Mouse (Mus musculus) common myeloid progenitor, adult 5-6 weeks (primary cell): ENCODE measurements around the gene Cend1. TPM values are rescaled to one million over a fixed set of nuclear protein-coding genes. Genes with fewer than 3 reads are reported as not detected.
"Not testable (repeated sequence)": the region's sequence is repeated elsewhere in the genome, so short reads cannot be mapped to it uniquely, and the experiment has no call there.

ENCODE experiments used
- ATAC-seq: replicated peaks from 2 replicates; pipeline ENCODE4 v1.8.0; 2016; ENCODE audit warnings: low read depth, mild to moderate bottlenecking, moderate TSS enrichment, inconsistent platforms; ENCODE audit not compliant: poor library complexity, severe bottlenecking
- total RNA-seq: library from RNA; stranded (forward); fragments of 200-1000, 187-1606 nt; gene quantifications from 2 replicates; pipeline ENCODE4 v1.2.3, GENCODE M21; 2017

Cend1 gene
- total RNA-seq, 1 experiment from 2014 or later, result not detected

DNA sequence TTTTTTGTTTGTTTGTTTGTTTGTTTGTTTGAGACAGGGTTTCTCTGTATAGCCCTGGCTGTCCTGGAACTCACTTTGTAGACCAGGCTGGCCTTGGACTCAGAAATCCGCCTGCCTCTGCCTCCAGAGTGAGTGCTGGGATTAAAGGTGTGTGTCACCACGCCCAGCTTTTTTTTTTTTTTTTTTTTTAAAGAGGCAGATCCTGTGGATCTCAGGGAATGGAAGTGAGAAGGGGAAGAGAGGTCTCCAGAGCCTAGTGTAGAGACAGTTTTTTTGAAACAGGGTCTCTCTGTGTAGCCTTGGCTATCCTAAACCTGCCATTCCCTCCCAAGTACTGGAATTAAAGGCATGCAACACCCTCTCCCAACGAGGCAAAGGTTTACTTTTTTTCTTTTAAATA, 17.1 kb upstream of the Cend1 start:
- not testable (repeated sequence) for ATAC-seq

DNA sequence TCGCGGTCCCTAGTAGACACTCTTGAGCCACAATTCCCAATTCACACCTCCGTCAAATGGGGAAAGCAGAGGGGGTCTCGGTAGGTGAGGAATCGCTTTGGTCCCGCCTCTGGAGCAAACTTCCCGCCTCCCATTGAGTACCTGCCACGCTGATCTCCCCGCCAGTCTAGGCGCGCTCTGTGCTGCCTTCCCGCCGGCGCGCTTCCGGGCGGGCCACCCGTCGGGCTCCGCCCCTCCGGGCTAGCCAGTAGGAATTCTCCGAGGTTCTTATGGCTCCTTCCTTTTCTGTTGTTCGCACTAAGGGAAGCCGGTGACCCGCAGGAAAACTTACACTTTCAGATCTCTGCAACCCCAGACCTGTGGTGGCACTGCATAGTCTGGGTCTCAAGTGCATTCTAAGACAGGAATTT, 14.5 kb upstream of the Cend1 start, which contains the start of gene Pidd1:
TSS of gene Pidd1 (minus strand) at position 198 of the 410 bp plus-strand sequence.
- ATAC-seq, result peak; percentile 48

DNA sequence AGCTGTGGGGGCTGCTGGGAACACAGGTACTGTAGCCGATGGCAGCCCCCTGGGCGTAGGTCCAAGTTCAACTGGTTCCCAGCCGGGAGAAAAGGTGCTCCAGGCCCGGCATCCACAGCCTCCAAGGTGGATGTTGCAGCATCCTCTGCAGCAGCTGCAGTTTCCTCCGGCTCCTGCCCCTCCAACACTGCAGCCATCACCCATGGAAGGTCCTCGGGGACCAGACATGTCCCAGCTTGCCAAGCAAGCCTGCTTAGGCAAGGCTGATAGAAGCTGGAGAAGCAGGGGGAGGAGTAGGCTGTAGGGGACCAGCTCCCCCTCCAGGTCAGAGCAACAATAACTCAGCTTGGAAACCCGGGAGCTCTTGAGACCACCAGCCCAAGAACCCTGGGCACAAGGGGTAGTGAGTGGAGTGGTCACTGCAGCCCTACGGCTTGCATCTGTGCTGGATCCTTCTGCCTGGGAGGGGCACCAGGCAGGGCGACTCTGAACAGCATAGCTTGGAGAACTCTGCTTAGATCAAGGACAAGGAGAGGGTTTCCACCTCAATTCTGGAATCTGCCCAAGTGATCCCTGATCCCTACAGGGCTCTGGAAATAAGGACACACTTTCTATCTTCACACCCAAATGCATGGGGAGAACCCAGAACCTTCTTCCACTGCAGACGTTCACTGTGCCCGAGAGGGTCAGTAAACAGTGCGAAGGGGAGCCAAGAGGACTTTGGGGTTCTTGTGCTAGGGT, 14.0 kb upstream of the Cend1 start:
- ATAC-seq, result peak; percentile 48

DNA sequence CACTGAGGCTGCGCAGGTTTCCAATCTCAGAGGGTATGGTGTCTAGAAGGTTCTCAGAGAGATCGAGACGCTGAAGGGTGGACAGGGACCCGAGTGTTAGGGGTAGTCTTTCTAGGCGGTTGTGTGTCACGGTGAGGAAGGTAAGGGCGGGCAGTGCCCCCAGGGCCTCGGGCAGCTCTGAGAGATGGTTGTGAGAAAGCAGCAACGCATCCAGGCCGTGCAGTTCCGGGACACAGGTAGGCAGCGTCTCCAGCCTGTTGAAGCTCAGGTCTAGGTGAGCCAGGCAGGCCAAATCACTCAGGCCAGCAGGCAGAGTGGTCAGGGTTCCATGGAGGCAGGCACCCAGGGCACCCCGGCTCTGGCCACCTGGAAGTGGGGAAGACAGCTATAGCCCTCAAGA, 12.9 kb upstream of the Cend1 start:
- no peak for ATAC-seq

DNA sequence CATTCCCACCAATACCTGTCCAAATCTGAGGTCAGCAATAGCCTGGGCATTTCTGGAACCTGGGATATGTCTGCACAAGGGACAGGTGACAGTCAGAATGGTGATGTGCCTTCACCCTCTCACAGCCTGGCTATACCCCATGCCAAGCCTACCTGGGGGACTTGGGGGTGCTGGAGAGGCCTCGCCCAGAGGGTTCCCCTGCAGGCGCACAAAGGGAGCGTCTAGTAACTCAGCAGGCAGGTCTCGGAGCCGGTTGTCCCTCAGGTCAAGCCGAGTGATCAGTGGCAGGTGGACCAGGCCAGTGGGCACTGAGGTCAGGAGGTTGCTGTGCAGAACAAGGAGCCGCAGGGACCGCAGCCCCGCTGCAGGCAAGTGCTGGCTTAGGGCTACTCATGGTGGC, 12.2 kb upstream of the Cend1 start:
- no peak for ATAC-seq

DNA sequence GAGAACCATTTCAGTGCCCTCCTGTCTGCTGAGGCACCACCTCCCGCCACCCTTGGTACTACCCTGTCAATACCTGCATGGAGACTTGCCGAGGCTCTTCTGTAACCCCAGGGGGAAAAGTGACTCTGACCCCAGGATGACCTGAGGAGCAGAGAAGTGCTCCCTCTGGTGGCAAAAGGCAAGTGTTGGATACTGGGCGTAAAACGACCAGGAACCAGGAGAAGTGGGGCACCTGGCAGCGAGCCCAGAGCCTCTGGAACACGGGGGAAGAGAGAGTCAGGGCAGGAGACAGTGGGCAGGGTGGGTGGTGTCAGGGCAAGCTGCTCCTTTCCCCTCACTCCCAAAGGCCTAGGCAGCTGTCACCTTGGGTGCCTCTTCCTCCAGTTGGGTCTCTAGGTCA, 11.3 kb upstream of the Cend1 start:
- no peak for ATAC-seq

DNA sequence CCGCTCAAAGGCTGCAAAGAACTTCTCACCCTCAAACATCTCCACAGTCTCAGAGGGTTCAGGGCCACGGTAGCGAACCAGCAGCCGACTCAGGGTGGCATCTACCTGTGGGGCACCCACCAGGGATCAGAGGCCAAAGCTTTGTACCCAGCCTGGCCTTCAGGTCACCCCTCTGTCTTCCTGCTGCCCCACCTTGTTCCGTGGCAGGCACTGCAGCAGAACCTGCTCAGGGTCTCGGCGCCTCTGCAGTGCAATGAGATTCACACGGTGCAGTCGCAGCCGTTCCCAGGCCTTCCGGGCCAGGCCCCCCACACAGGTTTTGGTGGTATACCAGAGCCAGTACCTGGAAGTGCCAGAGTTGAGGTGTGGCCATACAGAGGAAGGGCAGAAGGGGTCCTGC, 10.5 kb upstream of the Cend1 start:
- ATAC-seq, result no peak

DNA sequence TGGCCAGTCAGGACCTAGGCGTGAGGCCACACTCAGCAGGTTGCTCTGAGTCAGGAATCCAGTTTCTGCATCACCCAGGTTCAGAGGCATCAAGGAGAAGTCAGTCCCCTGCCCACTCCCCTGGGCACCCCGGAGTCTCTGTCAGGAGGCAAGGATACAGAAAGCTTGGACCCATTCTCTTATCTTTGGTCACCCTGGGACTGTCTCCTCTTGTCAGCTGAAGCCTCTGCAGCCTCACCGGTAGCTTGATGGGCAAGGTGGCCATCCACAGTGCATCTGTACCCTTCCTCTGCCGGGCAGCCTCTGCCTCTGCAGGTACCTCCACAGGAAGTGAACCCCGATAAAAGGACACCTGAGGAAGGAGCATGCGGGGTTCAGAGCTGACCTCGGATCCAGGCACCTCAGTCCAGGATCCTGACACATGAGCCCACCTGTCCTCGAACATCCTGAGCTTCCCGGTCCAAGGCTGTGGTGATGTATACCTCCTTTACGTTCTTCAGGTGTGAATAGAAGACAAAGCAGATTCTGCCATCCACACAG, 9.9 kb upstream of the Cend1 start:
- no peak for ATAC-seq

DNA sequence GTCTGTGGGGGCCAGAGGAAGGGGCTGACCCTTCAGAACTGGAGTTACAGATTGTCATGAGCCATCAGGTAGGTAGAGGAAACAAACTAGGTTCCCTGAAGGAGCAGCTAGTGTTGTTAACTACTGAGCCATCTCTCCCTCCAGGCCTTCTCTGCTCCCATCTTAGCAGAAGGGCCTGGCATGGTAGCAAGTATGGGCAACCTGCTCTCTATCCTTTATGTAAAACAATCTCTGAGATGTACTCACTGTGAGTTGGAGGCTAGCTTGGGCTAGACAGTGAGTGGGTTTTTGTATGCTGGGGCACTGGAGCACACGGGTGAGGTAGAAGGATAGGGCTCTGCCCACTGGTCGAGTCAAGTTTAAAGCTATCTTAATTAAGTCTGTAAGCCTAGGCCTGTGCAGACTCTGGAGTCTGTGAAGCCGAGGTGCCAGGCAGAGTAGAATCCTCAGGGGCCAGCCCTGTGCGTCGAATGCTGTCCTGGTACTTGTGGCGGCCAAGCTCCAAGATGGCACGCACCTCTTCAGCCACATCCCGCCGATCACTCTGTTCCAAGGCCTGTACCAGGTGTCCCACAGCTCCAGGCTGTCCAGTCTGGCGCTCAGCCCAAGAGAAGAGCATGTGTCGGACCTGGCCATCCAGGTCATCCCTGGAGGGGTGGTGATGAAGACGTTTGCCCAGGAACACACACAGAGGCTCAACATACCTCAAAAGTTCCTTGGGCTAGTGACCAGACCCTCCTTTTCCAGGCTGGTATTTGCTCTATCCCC, 9.1 kb upstream of the Cend1 start:
- ATAC-seq, result no peak

DNA sequence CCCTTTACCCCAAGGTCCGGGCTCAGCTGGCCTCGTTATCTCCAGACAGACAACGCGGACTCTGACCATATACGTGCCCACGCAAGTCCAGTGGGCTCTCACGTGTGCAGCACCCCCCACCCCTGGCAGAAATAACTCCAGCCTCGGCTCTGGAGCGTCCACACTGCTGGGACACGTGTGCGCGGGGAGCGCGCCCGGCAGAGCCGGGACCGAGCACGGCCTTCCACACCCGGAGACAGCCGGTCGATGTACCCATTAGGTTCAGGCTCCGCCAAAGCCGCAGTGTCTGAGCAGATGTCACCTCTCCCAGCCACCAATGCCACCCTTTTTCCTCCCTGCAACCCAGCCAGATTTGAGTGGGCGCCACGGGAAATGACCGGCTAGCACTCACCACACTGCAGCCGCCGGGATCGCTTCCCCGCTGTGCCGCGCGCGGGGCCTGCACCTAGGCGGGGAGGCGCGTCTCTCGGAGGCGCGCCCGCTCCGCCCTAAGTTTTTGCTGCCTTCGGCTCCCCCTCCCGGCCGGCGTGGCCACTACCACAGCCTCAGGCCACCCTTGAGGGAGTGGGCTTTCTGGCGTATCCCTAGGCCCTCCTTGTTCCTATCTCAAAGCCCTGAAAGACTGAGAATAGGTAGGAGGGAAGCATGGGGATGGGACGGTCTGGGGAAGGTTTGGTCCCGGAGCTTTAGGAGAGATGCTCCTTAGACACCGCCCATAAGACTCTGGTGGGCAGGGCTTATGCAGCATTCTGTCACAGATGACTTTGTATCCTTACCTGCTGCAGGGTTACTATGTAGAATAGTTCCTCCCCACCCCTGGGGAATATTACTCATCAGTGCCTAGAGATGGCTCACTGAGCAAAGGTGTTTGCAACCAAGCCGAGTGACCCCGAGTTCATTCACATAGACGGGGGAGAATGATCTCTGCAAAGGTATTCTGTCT, 8.2 kb upstream of the Cend1 start, which contains the start of gene Slc25a22:
TSS of gene Slc25a22 (minus strand) at position 715 of the 943 bp plus-strand sequence.
- peak; percentile 68 for ATAC-seq

DNA sequence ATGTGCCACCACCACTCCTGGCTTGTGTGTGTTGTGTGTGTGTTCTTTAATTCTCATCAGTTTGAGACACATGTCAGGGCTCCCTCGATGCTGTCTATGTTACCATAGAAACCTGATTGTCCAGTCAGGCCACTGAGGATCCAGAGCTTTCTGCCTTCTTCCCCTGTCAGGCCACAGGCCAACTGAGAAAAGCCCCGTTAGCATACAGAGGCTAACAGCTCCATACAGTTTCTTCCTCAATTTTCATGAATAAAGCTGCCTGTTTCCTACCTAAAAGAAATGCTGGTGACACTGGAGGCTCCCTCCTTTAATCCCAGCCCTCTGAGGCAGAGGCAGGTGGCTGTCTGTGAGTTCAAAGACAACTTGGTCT, 7.2 kb upstream of the Cend1 start:
- ATAC-seq, result no peak

DNA sequence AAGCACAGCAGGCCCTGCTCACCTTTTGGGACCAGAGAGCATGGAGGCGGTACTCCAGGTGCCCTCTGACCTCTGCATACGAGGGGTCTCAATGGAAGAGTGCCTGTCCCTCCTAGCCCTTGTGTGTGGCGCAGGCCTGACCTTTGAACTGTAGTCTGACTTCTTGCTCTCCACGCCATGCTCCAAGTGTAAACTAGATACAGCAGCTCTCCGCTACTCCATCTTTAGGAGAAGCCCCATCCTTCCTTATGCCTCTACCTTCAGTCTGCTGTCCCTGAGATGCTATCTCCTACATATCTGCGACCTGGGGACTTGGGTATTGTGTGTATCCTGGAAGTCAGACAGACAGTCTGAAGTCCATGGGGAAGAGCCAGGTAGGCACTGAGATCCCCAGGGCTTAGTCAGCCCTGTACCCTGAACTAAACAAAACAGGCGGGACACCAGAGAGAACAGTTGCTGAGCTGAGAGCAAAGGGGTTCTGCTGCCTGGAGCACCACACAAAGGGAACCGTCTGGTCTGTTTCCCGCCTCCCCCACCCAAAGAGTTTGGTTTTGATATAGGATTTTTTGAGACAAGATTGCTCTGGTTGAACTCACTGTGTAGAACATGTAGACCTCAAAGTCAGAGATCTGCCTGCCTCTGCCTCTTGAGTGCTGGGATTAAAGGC, 6.7 kb upstream of the Cend1 start:
- ATAC-seq, result no peak

DNA sequence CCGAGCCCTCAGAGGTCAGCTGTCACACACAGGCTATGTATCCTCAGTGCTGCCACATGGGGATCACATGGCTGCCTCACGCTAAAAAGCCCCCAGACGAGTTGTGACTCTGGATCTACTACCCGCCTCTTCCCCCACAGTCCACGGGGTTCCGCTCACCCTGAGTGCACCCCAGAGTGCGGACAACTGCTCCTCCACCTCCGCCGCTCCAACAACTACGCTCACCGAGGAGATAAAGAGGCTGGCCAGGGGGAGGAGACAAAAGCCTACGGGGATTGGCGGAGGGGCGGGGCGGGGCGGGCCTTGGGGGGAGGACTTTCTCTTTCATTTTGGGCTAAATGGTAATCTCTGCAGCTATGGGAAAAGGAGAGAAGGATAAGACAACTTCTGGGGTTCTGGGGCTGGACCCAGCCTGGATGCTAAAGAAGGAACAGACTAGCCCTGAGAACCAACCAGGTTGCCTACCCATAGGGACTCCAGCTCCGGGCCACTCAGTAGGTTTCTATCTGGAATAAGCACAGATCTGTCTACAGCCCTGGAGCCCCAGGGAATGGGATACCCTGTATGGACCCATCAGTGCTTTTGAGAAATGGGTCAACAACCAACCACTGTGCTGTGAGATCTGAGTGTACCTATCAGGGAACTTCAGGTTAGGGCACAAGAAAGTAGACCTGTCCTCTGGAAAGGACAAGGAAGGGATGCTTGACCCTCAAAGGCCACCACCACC, 6.0 kb upstream of the Cend1 start:
- peak; percentile 74 for ATAC-seq

DNA sequence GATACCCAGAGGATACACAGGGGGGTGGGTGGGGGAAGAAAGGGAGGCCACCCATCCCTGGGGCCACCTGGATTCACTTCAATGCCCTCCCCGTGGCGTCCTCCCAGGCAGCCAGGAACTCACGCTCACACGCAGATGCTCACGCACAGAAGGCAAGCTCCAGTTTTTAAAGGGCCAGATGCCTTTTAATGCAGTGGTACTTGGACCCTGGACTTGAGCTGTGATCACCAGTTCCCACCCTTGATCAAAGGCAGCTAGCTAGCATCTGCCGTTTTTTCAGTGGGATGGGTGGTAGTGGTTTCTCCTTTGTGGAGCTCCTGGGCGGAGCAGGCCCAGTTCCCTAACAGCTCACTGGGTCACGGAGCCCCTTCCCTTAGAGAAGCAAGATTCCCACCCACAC, 5.2 kb upstream of the Cend1 start:
- ATAC-seq, result no peak

DNA sequence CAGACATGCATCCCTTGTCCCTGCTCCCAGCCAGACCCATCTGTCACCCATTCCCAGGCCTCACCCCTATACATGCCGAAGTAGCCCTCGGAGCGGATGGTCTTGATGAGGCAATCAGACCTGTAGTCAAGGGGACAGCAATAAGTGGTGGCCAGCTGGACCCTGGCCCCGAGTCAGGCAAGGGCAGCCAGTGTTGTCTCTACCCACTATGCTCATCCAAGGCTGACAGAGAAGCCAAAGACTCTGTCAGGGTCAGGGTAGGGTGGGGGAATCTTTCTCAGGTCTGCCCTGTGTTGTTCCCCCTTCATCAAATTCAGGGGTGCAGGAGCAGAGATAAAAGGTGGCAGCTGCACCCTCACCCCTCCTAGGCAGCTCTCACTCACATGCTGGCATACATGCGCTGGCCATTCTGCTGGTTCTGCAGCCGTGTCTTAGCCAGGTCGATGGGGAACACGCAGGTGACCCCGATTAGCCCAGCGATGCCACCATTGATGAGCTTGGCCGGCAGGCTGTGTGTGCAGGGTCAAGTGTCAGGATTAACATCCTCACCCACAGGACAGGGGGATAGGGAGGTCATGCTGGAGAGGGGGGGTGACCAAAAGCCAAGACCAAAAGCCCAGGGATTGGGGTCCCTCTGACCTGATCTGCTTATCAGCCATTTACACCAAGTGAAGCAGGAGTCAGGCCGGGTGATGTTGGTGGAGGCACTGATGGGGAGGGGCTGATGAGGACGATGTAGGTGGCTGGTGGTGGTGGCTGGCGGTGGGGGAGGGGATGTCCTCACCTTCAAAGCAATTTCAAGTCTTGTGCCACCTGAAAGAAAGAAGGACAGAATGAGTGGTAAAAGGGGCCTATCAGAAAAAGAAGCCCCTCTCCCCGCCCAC, 4.5 kb upstream of the Cend1 start:
- no peak for ATAC-seq

DNA sequence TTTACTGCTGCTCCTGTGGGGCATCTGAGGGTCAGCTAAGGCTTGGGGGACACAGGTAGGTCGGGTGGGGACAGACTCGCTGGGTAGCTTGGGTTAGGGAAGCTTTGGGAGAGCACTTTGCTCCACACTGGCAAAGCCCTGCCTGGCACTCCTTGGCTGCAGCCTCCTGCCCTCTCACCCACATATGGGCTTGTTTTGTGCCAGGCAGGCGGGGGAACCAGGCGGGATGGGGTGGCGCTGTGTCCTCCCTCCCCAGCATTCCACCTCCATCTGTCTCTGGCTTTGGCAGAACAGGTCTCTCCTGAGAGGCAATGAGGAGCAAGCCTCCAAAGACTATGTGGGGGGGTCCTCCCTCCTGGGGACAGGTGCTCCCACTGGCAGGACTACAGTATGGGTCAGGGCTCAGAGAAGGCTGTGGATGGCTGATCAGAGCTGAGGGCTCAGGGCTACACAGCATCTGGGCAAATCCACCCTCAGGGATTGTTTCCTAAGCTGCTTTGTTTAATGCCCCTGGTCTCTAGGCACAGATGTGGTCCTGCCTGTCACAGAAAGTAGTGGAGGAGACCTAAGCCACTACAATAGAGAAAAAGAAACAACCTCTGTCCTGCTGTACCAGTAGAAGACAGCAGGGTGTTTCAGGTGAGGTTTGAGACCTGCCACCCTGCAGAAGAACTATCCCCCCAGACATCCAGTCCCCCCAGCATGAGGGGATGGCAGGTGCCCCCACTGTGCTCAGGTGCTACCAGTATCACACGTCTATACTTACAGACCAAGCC, 3.6 kb upstream of the Cend1 start:
- ATAC-seq, result no peak

DNA sequence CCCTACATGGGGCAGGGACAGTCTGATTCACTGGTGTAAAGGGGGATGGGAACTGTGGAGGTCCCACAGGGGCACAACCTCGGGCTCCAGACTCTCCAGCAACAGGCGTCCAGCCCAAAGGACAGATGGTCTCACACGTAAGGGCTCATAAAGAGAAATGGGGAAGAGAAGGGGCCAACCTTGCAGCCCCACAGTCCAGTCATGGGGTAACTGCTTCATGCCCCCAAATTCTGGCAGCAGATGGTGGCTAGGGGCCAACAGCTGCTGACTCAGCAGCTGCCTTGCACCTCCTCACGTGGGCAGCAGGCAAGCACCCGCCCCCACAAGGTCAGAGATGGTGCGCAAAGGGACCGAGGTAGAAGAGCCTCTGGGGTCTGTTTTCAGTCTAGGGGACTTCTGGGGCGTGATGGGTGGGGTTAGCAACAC, 2.9 kb upstream of the Cend1 start:
- no peak for ATAC-seq
